Mouse (Mus musculus) kidney, postnatal 10 days (tissue): ENCODE data around the gene Clcc1.
"Not testable (repeated sequence)": the region's sequence is repeated elsewhere in the genome, so short reads cannot be mapped to it uniquely, and the experiment has no call there.

ENCODE experiments used
- DNase-seq: peaks from one replicate; pipeline ENCODE4 v3.0.0; 2021; ENCODE audit warnings: mixed read lengths

The Clcc1 gene

DNA sequence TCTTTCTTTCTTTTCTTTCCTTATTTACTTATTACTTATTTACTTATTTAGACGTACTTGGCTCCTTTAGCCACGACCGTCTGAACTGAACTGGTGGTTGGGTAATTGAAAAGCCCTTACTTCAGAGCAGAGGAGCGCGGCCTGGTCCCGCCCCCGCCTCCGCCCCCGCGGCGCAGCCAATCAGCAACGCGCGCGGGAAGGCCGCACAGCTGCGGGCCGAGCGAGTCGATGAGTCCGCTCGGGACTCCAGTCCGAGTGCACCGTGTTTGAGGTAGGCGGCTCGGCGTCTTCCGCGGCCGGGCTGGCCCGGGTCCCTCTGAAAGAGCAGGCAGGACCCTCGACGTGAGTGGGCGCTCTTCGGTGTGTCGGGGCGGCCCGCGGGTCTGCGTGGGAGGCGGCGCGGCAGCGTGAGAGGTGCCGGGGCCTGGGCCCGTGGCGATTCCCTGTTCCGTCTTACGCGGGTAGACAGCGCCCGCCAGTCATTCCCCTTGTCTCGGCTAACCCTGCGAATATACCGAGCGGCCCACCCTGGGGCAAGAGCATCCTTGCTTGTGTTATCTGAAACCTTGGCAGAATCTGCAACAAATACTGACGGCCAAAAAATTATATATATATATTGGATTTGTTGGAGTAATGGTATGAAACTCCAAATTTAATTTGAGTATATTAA, at the start of gene Clcc1:
Clcc1 (plus strand) TSS at position 204 of the 670 bp plus-strand sequence.
- DNase-seq: peak; percentile 97

- no peak for DNase-seq
These were observed 44.8 kb upstream of the Clcc1 start for GRCm38 (mm10) chr3:108608906-108609305.

DNA sequence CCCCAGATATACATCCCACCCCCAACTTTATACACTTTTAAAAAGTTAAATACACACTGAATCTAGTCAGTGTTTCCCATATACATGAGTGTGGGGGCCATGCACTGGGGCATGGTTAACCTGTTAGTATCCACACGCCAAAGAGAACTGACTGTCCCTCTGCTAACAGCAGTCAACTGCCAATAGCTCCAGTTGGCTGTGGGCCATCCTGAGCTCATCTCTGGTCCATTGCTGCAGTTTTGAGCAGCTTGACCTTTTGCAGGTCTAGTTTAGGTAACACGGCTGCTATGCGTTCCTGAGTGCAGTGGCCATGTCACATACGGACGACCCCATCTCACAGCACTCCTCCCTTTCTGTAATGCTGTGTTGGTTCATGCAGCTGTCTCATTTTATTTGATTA, 19.0 kb upstream of the Clcc1 start:
- DNase-seq: no peak

GRCm38 (mm10) chr3:108639412-108639811, 14.3 kb upstream of the Clcc1 start:
- no peak for DNase-seq

DNA sequence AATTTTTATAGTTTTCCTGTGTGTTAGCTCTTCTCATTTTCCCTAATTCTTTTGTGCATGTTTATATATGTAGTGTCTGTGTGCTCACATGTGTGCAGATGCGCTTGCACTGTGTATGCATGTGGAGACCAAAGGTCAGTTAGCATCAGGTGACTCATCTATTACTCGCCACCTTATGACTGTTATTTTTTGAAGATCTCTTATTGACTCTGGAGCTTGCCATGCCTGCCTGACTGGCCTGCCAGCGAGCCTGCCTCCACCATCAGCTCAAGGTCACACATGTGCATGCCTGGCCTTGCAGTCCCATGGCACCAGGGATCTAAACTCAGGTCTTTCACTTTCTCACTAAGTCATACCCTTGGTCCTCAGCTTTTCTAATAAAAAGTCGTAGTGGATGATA, 12.7 kb upstream of the Clcc1 start:
- no peak for DNase-seq

DNA sequence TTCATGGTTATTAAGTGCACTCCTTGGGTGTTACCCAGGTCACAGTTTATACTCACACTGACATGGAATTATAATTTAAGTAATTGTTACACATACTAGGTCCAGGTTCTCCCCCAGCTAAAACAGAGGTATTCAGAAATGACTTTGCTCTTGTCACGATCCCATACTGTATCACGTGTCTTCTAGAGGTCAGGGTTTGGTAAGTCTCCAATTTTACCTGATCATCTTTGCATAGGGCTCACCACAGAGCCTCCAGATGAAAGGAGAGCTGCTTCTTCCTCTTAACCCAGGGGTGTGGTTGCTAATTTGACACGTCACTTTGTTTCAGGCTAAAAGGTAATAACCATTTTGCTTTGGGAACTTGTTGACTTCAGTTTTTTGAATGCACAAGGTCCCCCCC, 8.9 kb upstream of the Clcc1 start:
- no peak for DNase-seq

- DNase-seq: no peak
These were observed 7.7 kb upstream of the Clcc1 start for GRCm38 (mm10) chr3:108646036-108646435.

- DNase-seq: not testable (repeated sequence)
These were observed 6.0 kb upstream of the Clcc1 start for GRCm38 (mm10) chr3:108647681-108648080.

DNA sequence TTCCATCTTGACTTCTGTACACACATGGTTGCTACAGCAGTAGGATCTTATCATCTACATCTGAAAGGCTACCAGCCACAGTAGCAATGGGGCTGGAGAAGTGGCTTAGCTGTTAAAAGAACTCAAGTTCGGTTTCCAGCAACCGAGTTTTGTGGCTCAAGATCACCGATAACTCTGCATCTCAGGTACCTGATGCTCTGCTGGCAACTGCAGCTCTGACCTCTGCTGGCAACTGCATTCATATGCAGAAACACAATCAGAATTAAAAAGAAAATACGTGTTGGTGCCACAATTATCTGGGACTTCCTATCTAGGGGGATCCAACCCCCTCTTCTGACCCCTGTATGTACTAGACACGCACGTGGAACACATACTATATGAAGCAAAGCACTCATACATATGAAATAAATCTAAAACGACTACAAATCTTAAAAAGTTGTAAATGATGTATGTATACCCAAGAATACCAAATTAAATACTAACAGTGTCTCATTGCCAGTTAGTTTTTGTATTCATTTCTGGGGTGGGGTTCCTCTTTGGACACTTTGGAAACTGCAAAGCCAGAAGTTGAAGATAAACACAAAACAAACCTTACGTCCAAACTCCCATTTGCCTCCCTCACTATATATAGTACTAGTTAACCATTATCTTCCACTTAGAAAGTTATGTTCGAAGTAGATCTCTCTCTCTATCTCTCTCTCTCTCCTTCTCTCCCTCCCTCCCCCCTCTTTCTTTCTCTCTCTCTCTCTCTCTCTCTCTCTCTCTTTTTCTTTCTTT, 659 bp upstream of the Clcc1 start:
- no peak for DNase-seq

- DNase-seq: no peak
These were observed 853 bp downstream of the Clcc1 start for GRCm38 (mm10) chr3:108654566-108654965.

- DNase-seq: no peak
These were observed 1.8 kb downstream of the Clcc1 start for GRCm38 (mm10) chr3:108655486-108655885.

DNA sequence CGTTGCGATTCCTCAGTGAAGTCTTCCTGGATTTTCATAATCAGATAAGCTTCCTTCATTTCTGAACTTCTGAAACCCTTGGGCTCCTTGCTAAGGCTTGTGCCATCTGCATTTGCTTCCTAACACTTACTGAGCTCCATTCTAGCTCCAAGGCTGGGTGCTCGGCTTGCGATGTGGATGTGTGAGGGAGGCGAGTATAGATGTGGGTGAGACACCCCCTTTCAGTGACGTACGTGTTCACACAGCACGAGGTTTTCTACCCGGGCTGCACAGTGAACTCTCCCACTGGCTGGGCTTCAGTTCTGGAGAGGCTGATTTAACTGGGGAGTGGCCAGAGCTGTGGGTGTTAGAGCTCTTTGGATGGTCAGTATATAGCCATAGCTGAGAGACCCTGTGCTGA, 4.9 kb downstream of the Clcc1 start:
- DNase-seq: no peak

DNA sequence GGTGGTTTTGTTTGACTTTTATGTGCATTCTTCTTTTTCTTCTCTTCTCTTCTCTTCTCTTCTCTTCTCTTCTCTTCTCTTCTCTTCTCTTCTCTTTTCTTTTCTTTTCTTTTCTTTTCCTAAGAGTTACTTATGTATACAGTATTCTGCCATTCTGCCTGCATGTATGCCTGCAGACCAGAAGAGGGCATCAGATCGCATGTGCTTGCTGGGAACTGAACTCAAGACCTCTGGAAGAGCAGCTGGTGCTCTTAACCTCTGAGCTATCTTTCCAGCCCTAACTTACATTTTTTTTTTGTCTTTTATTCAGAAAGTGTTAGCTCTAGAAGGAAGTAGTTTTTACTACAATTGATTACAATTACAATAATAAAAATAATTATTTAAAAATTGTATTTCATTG, 7.2 kb downstream of the Clcc1 start:
- DNase-seq: no peak

DNA sequence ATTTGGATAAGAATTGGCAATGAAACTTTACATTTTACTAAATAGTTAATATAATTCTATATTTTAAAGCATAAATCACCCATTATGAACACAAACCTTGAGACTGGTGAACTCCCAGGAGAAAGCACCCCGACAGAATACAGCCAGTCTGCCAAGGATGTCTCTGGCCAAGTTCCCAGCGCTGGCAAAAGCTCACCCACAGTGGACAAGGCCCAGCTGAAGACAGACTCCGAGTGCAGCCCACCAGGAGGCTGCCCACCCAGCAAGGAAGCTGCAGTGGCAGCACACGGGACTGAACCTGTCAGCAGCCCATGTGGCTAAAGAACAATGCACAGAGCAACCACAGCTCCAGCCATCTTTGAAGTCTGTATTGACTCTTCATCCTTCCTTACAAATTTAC, 22.9 kb downstream of the Clcc1 start:
- DNase-seq: no peak

GRCm38 (mm10) chr3:108681004-108681403, 27.3 kb downstream of the Clcc1 start:
- DNase-seq: no peak

- not testable (repeated sequence) for DNase-seq
These were observed 29.9 kb downstream of the Clcc1 start for GRCm38 (mm10) chr3:108683597-108683996.

GRCm38 (mm10) chr3:108685701-108686100, 32.0 kb downstream of the Clcc1 start:
- DNase-seq: no peak

- DNase-seq: no peak
These were observed 35.3 kb downstream of the Clcc1 start for GRCm38 (mm10) chr3:108689015-108689441.

DNA sequence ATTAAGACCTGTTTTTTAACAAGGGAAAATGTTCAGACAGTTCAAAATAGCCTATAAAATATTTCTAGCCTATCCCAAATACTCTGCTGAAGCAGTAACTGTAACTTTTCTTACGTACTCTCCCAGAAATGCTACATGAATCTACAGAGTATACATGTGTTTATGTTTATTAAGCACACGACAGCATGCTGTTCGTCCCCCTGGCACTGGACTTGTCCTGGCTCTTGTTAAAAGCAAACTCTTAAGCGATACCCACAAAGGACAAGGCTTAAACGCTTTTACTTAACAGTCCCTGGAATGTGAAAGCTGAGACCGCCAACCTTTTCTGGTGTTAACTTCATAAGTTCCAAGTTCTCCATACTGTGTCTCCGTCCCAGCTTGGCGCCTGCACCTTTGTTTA, 35.7 kb downstream of the Clcc1 start:
- no peak for DNase-seq

DNA sequence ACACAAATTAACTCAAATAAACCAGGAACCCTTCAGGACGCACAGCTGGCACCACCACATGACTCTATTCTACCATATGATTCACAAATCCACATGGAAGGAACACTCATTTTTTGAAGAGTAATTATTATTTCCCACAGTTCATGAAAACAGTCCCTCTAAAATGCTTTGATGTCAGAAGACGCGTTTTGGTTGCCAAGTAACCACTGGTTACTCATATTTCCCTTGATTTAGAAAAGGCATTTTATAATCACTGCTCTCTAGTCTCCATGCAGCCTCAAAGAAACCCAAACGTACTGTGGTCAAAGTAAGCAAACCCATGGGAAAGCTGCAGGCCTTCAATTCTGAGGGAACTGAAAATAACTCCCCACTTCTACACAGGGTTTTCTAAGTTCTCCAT, 36.3 kb downstream of the Clcc1 start:
- DNase-seq: no peak

DNA sequence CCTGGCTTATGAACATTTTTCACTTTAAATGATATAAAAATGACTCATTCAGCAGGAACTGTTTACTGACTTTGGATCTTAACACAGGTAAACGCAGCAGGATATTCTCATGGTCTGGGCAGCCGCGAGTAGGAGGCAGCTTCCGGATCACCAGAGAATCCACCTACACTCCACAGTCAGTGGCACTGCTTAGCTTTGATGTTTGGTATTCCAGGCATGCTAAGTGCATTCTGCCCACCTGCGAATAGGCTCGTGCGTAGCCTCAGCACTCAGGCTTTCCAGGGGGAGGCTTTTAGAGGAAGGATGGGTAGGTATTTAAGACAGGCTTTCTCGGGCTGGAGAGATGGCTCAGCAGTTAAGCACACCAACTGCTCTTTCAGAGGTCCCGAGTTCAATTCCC, 40.6 kb downstream of the Clcc1 start:
- no peak for DNase-seq

GRCm38 (mm10) chr3:108698662-108699061, 44.9 kb downstream of the Clcc1 start:
- no peak for DNase-seq

- DNase-seq: no peak
These were observed 46.1 kb downstream of the Clcc1 start for GRCm38 (mm10) chr3:108699786-108700185.

- no peak for DNase-seq
These were observed 47.5 kb downstream of the Clcc1 start for GRCm38 (mm10) chr3:108701256-108701655.

- no peak for DNase-seq
These were observed 49.1 kb downstream of the Clcc1 start for GRCm38 (mm10) chr3:108702789-108703188.
